Mouse (Mus musculus): ENCODE measurements around the gene D130043K22Rik. TPM values are rescaled to one million over a fixed set of nuclear protein-coding genes. Genes with fewer than 3 reads are reported as not detected.
"Not testable (repeated sequence)": the region's sequence is repeated elsewhere in the genome, so short reads cannot be mapped to it uniquely, and the experiment has no call there.

Gene D130043K22Rik
- total RNA-seq, 4 experiments from 2014 or later, result 25.5 to 29.0 (median 27.3) TPM

DNA sequence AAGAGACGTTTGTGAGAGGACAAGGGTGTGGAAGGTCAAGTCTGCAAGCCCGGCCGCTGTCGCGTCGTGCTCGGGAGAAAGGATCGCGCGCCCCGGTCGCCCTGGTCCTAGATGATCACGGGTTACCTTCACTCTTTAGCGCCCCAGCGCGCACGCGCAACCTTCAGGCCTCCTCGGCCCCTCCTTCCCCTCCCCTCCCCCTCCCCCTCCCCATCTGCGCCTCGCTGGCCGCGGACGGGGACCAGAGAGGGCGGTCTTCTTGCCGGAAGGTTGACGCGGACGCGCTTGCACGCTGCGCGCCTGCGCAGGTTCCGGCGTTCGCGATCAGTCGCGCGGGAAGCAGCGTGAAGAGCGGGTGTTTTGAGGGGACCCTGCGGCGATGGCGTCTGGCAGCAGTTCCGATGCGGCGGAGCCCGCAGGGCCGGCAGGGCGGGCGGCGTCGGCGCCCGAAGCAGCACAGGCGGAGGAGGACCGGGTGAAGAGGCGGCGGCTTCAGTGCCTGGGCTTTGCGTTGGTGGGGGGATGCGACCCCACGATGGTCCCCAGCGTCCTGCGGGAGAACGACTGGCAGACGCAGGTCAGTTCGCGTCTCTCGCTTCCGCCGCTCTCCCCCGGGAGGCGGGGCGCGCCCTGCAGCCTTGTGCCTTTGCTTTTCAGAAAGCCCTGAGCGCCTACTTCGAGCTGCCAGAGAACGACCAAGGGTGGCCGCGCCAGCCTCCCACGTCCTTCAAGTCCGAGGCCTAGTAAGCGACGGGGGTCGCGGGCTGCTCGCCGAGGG lies 13.4 kb upstream of the D130043K22Rik start, which contains the start of the genes Acot13 and Tdp2:
Gene Acot13 (minus strand): TSS at position 188 of the 778 bp plus-strand sequence.
Gene Tdp2 (plus strand): TSS at position 327 of the 778 bp plus-strand sequence.
- DNase-seq (ENCODE audit: low spot score in 2 of 2), result peak; percentile 79 to 91

DNA sequence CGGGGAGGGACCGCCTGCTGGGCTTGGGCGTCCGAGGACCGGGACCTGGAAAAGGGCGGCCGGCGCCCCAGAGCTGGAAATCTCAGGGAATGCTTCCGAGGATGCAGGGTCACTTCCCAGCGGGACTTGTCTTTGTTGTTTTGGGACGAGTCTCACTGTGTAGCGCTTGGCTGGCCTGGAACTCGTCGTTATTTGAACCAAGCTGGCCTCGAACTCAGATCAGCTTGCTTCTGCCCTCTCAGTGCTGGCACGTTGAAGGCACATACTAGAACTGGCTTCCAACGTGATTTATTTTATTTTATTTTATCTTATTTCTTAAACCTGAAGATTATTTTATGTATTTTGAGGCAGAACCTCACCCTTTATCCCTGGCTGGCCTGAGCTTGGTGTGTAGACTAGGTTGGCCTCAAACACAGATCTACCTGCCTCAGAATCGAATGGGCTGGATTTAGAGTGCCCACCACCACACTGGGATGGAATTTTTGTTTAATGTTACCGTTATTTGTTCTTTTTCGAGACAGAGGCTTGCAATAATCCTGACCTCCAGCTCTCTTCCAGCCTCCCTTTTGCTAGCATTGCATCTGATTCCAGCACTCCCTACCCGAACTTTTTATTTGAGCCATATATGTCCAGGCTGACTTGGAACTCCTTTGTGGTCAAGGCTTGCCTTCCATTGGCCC lies 12.7 kb upstream of the D130043K22Rik start:
- no peak for DNase-seq (ENCODE audit: low spot score in 2 of 2)

DNA sequence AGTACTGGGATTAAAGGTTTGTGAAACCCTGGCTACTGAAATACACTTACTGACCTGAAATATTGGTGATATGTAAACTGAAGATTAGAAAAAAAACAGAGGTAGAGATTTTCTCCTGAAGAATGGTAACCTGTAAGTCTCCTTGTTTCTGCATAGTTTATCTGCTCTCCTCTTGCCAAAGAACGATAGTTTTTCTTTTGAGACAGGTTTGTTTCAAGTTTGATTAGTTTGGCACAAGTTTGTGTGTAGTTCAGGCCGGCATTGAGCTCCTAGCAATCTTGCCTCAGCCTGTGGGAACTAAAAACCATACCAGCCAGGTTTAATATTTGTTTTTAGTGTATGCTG lies 12.2 kb upstream of the D130043K22Rik start:
- DNase-seq (ENCODE audit: low spot score in 2 of 2), result no peak

DNA sequence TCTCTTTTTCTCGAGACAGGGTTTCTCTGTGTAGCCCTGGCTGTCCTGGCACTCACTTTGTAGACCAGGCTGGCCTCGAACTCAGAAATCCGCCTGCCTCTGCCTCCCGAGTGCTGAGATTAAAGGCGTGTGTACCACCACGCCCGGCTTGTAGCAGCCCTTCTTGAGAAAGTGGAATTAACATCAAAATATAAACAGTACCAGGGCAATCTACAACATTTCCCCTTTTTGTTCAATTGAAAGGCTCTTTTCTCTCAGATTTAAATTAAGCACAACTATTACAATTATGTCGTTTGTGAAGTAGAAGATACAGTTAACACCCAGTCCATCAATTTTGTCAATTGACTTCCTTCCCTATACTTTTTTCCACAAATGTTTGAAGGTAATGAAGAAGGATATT lies 7.2 kb upstream of the D130043K22Rik start:
- DNase-seq (ENCODE audit: low spot score in 2 of 2), result not testable (repeated sequence)

DNA sequence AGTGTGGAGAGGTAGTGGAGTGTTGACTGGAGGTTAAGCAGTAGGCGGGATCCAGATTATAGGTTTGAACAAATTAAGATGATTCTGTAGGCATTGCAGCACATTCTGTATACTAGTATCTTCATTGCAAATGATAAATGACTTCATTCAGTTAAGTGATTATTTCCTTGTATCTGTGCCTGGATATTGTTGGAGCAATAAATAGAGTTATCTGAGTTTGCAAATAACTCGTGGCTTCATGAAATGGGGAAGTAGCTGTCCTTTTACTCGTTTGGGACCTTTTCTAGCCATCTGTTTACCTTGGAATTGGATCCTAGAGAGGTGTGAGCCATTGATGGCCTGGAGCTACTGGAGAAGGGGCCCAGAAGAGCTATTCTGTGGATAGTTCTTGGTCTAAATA lies 5.1 kb upstream of the D130043K22Rik start:
- no peak for DNase-seq (ENCODE audit: low spot score in 2 of 2)

DNA sequence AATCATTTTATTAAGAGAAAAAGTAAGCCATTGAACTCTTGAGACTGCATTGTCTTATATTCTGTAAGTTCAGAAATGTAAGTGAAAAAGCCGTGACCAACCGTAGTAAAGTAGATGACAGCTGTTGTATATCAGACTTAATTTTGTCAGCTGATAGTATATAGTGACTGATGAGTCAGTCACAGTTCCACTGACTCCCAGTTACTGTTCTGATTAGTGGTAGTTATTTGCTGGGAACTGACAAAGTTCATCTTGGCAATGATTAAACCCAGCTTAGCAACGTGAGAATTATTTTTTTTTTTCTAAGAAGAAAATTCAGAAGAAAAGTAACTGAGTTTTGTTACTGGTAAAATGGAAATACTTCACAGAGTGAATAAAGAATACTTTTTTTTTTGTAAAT lies 3.2 kb upstream of the D130043K22Rik start:
- no peak for DNase-seq (ENCODE audit: low spot score in 2 of 2)

DNA sequence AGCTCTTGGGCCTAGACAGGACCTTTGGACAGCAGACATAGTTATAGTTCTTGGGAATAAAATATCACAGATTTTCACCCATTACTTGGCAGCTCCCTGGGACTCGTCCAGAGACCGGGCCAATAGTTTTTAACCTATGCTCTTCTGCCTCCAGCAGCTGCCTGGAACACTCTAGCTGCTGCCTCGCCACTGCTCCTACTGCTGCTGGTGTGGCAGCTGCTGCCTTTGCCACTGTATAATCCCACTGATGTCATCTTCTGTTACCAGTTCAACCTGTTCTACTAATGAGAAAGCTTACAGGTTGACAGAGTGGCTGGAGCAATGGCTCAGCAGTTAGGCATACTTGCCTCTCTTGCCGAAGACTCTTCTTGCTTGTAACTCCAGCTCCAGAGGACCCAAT lies 4.4 kb downstream of the D130043K22Rik start:
- no peak for DNase-seq (ENCODE audit: low spot score in 2 of 2)

DNA sequence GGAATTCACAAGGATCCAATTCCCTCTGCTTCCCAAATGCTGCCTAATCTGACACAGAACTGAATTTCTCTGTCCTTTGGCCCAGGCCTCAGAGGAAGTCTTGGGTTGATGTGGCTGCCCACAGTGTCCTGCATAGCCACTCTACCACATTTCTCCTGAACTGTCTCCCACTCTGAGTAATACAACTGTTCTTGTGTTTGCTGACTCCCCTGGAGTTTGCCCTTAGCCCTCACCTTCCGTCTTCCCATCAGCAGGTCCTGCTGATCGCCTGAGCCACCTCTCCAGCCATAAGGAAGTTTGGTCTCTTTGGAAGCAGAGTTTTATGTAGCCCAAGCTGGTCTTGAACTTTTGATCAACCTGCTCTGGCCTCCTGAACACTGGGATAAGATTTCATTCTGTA lies 7.1 kb downstream of the D130043K22Rik start:
- no peak for DNase-seq (ENCODE audit: low spot score in 2 of 2)

DNA sequence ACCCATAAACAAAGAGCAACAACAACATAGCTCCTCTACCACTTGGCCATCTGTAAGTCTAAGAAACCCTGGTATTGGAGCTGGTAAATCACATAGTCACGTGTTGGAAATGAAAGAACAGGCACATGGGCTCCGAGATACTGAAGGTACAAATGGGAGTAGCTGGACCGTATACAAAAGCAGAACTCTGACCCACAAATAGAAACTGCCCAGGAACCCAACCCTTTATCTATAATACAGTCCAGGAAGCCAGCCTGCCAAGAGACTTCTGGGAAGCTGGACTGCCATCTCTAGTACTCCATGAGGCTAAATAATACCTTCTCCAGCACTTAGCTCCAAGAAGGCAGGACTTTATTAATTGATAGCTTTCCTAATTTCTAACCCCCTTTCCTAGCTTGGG lies 7.6 kb downstream of the D130043K22Rik start:
- no peak for DNase-seq (ENCODE audit: low spot score in 2 of 2)

DNA sequence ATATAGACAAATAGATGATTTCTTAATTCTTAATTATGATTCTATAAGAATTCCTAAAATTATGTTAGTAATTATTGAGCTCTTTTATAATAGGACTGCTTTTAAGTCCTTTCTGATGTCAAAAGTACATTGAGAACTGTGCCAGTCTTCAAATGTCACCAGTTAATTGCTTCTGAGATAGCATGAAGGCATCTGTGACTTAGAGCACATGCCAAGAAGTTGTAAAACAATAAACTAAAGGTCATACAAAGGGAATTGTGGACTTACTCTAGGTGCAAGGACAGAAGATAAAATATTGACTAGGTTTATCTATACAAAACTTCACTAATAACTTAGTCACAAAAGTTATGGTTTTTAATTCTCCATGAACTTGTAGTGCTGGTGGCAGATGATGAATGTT lies 14.2 kb downstream of the D130043K22Rik start:
- no peak for DNase-seq (ENCODE audit: low spot score in 2 of 2)

DNA sequence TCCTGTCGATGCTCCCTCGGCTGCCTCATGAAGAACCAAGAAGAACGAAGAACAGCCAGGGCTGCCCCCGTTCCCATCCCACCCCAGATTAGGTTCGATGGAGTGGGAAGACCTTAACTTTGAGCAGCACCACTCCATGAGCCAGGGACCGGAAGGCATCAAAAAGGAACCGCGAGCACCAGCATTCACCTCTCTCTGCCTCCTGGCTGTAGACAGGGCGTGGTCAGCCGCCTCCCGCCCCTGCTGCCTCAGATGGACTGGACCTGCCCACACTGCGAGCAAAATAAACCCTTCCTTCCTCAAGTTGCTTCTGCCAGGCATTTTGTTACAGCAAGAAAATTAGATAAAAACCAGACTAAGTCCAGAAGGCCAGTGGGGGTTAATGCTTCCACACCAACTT lies 16.1 kb downstream of the D130043K22Rik start:
- DNase-seq (ENCODE audit: low spot score in 2 of 2), result no peak

DNA sequence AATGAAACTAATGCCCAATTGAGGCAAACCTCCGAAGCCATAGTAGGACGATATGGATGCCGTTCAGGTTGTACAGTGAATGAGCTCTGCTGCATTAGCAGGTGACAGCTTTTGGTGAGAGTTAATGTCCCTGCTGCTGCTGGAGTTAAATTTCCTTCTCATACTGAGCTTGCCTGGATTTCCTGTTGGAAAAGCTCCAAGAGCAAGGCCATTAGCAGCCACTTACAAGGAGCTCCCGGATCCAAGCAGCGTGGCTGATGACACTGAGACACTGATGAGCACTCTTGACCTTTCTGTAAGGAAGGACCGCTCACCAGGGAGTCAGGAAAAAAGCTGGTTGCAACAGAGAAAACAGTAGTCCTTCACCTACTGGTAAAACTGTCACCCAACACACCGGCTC lies 17.1 kb downstream of the D130043K22Rik start:
- no peak for DNase-seq (ENCODE audit: low spot score in 2 of 2)

DNA sequence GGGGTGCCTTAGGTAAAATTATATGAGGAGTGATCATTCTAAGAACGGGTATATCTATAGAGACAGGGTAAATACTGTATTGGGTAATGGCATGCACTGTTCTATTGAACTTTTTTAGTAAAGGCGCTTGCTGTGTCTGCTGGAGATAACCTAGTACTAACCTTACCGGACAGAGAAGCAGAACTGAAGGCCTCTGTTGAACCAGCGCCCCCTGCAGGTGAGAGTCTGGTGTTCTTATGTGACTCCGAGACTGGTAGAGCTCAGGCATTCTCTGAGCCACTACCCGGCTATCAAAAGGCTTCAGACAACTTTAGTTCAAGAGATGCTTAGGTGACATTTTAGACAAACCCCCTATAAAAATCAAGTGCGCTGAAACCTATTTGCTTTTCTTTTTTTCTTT lies 17.6 kb downstream of the D130043K22Rik start:
- DNase-seq (ENCODE audit: low spot score in 2 of 2), result peak in 1 of 2 experiments; percentile 18

DNA sequence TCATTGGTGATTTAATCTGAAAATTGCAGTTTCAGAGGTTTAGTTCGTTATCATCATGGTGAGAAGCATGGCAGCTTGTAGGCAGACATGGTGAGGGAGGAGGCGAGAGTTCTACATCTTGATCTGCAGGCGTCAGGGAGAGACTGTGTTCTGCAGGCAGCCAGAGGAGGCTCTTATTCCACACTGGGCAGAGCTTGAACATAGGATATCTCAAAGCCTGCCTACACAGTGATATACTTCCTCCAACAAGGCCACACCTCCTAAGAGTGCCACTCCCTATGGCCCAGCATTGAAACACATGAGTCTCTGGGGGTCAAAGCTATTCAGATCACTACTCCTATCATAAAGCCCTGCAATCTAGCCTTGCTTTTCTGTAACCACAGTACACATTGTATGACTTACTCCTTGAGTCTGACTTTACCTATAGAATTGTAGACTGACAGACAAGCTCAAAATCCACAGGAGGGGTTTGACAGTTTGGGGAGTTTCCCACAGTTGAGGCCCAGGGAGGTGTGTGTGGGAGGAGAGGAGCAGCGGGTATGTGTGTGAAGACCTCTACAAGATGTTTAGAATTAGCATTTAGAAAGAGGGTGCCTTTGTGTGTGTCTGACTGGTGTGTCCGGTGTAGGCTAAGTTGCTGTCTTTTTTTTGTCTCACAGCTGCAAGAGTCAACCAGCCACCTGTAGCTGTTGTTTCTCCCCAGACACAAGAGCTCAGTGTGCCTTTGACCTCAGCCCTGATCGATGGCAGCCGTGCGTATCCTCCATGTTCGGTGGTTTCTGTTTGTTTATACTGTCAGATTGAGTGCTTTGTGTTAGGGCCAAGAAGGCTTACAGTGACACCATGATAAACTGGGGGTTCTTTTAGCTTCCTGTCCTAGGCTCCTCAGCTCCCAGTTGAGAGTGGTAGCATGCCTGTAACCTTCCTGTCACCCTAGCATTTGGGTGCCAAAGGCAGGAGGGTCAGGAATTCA lies 21.8 kb downstream of the D130043K22Rik start:
- DNase-seq (ENCODE audit: low spot score in 2 of 2), result no peak

DNA sequence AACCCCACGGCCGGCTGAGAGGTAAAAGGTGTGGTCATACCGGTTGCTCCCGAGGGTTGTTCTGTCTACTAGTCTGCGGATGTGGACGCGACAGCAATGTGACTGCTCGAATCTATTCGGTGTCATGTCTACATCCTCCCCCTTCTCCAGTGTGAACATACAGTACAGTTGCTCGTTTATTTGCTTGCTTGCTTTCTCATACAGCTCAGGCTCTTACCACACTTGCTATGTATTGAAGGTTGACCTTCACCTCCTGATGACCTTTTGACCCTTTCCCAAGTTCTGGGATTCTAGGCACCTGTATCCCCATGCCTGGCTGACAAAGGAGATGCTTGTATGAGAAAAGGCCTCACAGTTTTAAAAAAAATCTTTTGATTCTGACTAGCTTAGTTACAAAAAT lies 22.9 kb downstream of the D130043K22Rik start:
- no peak for DNase-seq (ENCODE audit: low spot score in 2 of 2)

DNA sequence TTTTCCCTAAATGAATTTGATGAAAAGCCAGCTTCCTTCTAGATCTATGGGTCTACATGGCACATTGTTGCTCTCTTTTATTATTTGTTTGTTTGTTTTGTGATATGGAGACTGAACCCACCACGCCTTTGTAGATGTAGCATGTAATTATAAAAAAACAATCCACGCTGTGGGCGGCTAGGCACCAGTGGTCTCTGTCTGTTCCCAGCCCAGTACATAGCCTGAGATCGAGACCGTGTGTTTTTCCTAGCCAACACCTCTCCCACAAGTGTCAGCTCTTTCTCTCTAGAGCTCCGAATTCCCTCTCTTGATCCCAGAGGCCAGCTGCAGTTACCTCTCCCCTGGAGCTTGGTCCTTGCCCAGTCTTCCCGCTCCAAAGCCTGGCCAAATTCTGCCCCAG lies 23.3 kb downstream of the D130043K22Rik start:
- no peak for DNase-seq (ENCODE audit: low spot score in 2 of 2)

DNA sequence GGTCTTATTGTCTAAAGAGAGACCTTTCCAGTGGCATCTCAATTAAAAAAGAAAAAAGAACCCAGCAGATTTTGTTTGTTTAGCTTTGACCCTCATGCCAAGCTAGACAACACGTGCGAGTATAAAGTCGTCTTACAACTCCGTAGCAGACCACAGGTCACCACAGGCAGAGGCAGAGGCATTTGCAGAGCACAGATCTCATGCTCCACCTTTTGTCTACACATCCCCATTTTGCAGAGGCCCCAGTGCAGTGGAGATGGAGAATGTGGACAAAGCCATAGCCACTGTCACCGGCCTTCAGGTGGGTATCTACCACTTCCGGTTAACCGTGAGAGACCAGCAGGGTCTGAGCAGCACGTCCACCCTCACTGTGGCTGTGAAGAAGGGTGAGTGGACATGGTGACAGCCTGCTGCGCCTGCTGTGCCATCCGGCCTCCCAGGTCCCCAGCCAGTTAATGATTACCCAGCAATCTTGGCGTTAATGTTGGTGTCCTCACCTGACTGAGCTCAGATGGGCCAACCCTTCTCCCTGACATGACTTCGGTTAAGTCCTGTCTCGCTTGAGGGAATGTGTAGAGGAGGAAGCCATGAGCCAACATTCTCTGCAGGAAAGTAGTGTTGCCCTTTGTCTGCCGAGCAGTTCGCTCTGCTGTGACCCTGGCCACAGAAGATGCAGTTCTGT lies 34.6 kb downstream of the D130043K22Rik start:
- DNase-seq (ENCODE audit: low spot score in 2 of 2), result no peak

DNA sequence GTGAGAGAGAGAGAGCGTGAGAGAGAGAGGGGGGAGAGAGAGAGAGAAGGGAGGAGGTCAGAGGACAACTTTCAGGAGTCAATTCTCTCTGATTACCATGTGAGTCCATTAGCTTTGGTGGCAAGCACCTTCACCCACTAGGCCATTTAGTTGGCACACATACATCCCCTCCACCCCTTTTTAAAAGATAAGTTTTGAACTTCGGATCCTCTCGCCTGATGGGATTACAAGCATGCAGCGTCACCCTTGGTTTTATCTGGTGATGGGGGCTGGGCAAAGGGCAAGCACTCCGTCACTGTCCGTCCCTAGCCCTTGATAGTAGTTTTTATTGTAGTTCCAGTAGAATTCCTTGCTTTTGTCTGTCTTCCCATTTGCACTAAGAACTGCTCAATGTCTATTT lies 35.3 kb downstream of the D130043K22Rik start:
- no peak for DNase-seq (ENCODE audit: low spot score in 2 of 2)

DNA sequence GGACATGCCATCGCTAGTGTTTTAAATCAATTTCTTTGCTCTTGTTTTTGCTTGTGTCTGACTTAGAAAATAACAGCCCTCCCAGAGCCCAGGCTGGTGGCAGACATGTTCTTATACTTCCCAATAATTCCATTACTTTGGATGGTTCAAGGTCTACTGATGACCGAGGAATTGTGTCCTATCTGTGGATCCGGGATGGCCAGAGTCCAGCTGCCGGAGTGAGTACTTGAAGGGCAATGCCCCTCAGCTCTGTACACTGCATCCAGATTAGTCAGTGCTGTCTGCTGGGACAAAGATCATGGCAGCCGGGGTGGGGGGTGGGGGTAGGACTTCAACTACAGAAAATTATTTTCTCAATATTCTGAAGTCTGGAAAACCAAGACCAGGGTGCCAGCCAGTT lies 35.8 kb downstream of the D130043K22Rik start:
- DNase-seq (ENCODE audit: low spot score in 2 of 2), result no peak

DNA sequence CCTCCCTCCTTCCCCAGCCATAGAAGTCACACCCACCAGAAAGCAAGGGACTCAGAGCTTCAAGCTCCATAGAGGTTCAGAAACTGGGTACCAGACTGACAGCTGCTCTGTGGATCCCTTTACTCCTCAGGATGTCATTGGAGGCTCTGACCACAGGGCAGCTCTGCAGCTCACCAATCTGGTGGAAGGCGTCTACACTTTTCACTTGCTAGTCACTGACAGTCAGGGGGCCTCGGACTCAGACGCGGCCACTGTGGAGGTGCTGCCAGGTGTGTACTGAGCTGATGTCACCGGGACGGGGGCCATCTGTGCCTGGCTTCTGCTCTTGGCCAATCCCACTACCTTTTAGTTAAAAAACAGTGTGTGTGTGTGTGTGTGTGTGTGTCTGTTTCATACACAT lies 37.5 kb downstream of the D130043K22Rik start:
- no peak for DNase-seq (ENCODE audit: low spot score in 2 of 2)

DNA sequence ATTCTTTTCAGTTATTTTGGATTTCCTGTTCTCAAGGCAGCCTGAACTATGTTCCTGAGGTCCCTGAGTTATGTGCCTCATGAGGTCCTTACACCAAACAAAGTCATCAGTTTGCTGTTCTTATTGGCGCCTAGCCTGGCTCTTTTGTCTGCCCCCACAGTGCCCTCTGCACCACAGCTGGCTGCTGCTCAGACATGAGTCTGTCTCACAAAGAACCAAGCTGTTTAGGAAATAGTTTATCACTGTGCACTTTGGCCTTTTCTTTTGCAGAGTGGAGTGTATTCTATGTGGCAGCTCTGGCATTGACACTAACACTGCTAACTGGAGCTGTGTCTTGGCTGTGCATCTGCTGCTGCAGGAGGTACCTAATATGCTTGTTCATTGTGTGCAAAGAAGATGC lies 44.6 kb downstream of the D130043K22Rik start:
- no peak for DNase-seq (ENCODE audit: low spot score in 2 of 2)
